Comparison of ENCODE assay signal across 16 mouse cellular contexts in genomic region chr12:19953869-19954555, GRCm38 (mm10). TPM values are rescaled to one million over a fixed set of nuclear protein-coding genes. Genes with fewer than 3 reads are reported as not detected.
DNase-seq lines count a peak whose midpoint lies in the region; ATAC-seq and TF ChIP-seq lines count a peak whose summit lies in the region.
"Not testable (repeated sequence)": the region's sequence is repeated elsewhere in the genome, so short reads cannot be mapped to it uniquely, and the experiment has no call there.
"Had no signal": no experiment of that assay in that cellular context is flagged by ENCODE, and none has a peak within 500 bp of the region (broad histone marks: within the 10 kb centered on the region; RNA-seq: fewer than 3 reads in every experiment).

Gm21863 (plus strand) TSS chr12:19954505.

- TF ChIP-seq CTCF in midbrain, postnatal 0 days (IDR thresholded peaks at IDR 0.05); stomach, postnatal 0 days (IDR thresholded peaks at IDR 0.05; ENCODE audit: low read depth): not testable (repeated sequence)

- H3K4me2 ChIP-seq in forebrain, embryonic 16.5 days (ENCODE audit: low read length); limb, embryonic 14.5 days (replicated peaks; ENCODE audit: low read depth, low read length, severe bottlenecking); midbrain, postnatal 0 days (ENCODE audit: low read depth, low read length, poor library complexity, severe bottlenecking); stomach, postnatal 0 days (replicated peaks; ENCODE audit: low read depth): not testable (repeated sequence)
- 0 out of 2 replicates have a peak within 1 kb of the TSS, but pooled peaks have one; percentile 17 for H3K4me2 ChIP-seq in intestine, embryonic 15.5 days (replicated peaks)

- H3K36me3 ChIP-seq in forebrain, embryonic 16.5 days (ENCODE audit: control insufficient read depth, insufficient read depth); hindbrain, embryonic 10.5 days; intestine, embryonic 15.5 days; limb, embryonic 14.5 days (ENCODE audit: control insufficient read depth, insufficient read depth, low read length); midbrain, postnatal 0 days (ENCODE audit: insufficient read depth, low read length); stomach, postnatal 0 days (ENCODE audit: control insufficient read depth, insufficient read depth, low read length): not testable (repeated sequence)

- peak; percentile 79 for ATAC-seq in forebrain, embryonic 16.5 days
- peak; percentile 91 for ATAC-seq in intestine, embryonic 15.5 days
- peak; percentile 50; the same call in 1 of the 2 replicates for ATAC-seq in limb, embryonic 14.5 days (ENCODE audit: low FRiP score, low read depth)
- ATAC-seq in megakaryocyte, adult 5-6 weeks (ENCODE audit: poor library complexity, severe bottlenecking) = peak; percentile 100
- ATAC-seq in midbrain, postnatal 0 days (ENCODE audit: low FRiP score) = peak; percentile 73; the same call in 1 of the 2 replicates
- peak; percentile 71 for ATAC-seq in stomach, postnatal 0 days (ENCODE audit: low FRiP score, low TSS enrichment)

- not testable (repeated sequence) for TF ChIP-seq EP300 in stomach, postnatal 0 days (optimal IDR thresholded peaks at IDR 0.05)

- H3K9me3 ChIP-seq in forebrain, embryonic 16.5 days (ENCODE audit: control insufficient read depth, low read length); intestine, embryonic 15.5 days; limb, embryonic 14.5 days (ENCODE audit: control insufficient read depth, low read length); midbrain, postnatal 0 days (ENCODE audit: low read length); stomach, postnatal 0 days (ENCODE audit: control insufficient read depth, low read length): not testable (repeated sequence)
- H3K9me3 ChIP-seq in hindbrain, embryonic 10.5 days = peaks cover 50% of the 10 kb centered on the region

- DNase-seq in embryo, embryonic 10 days (ENCODE audit: low spot score) = peak; percentile 2
- DNase-seq in hindbrain, embryonic 10.5 days (ENCODE audit: low spot score); limb, embryonic 14.5 days (ENCODE audit: low spot score); midbrain, postnatal 0 days (ENCODE audit: low spot score); stomach, postnatal 0 days (ENCODE audit: low spot score): not testable (repeated sequence)

- H3K4me3 ChIP-seq in forebrain, embryonic 16.5 days (replicated peaks; ENCODE audit: low read length); limb, embryonic 14.5 days (replicated peaks; ENCODE audit: low read length); midbrain, postnatal 0 days (ENCODE audit: low read depth, low read length); stomach, postnatal 0 days (ENCODE audit: low read depth, low read length): not testable (repeated sequence)
- peak within 1 kb of the TSS; percentile 28 for H3K4me3 ChIP-seq in hindbrain, embryonic 10.5 days
- H3K4me3 ChIP-seq in intestine, embryonic 15.5 days (replicated peaks) = 0 out of 2 replicates have a peak within 1 kb of the TSS, but pooled peaks have one; percentile 2

- not testable (repeated sequence) for H3K27ac ChIP-seq in forebrain, embryonic 16.5 days (ENCODE audit: low read length); hindbrain, embryonic 10.5 days; intestine, embryonic 15.5 days; limb, embryonic 14.5 days (replicated peaks; ENCODE audit: low read depth, low read length); midbrain, postnatal 0 days (ENCODE audit: low read depth, low read length); stomach, postnatal 0 days (replicated peaks)

- H3K4me1 ChIP-seq in forebrain, embryonic 16.5 days (replicated peaks; ENCODE audit: control insufficient read depth, insufficient read depth, low read length); hindbrain, embryonic 10.5 days (replicated peaks); intestine, embryonic 15.5 days (replicated peaks); limb, embryonic 14.5 days (ENCODE audit: control insufficient read depth, insufficient read depth, low read length); midbrain, postnatal 0 days (ENCODE audit: insufficient read depth, low read length); stomach, postnatal 0 days (replicated peaks; ENCODE audit: control insufficient read depth, insufficient read depth): not testable (repeated sequence)

- H3K9ac ChIP-seq in forebrain, embryonic 16.5 days (replicated peaks; ENCODE audit: low read depth, low read length); intestine, embryonic 15.5 days; limb, embryonic 14.5 days (ENCODE audit: low read depth, low read length, severe bottlenecking); midbrain, postnatal 0 days (replicated peaks; ENCODE audit: low read length, poor library complexity, severe bottlenecking); stomach, postnatal 0 days (ENCODE audit: low read length): not testable (repeated sequence)

- not testable (repeated sequence) for TF ChIP-seq POLR2A in limb, embryonic 14.5 days (IDR thresholded peaks at IDR 0.05; ENCODE audit: borderline replicate concordance, extremely low read depth, insufficient read depth, insufficient read length)

- WGBS in forebrain, embryonic 16.5 days = 27% methylated on average over 53 of the region's 75 CpGs
- WGBS in hindbrain, embryonic 10.5 days = 21% methylated on average over 75 of the region's 75 CpGs
- 18% methylated on average over 71 of the region's 75 CpGs for WGBS in intestine, embryonic 15.5 days
- 13% methylated on average over 24 of the region's 75 CpGs for WGBS in limb, embryonic 14.5 days
- WGBS in midbrain, postnatal 0 days = 30% methylated on average over 37 of the region's 75 CpGs
- WGBS in stomach, postnatal 0 days = 20% methylated on average over 51 of the region's 75 CpGs

- not testable (repeated sequence) for H3K27me3 ChIP-seq in forebrain, embryonic 16.5 days (replicated peaks; ENCODE audit: control insufficient read depth, insufficient read depth, low read length); hindbrain, embryonic 10.5 days (ENCODE audit: insufficient read depth, poor library complexity, severe bottlenecking); intestine, embryonic 15.5 days (replicated peaks); limb, embryonic 14.5 days (ENCODE audit: control insufficient read depth, insufficient read depth, low read length); midbrain, postnatal 0 days (ENCODE audit: insufficient read depth, low read length); stomach, postnatal 0 days (ENCODE audit: control insufficient read depth, insufficient read depth, low read length)

RNA-seq across cellular contexts. Expression of gene Gm21863, which starts in this region (rescaled TPM):
- polyA plus RNA-seq in forebrain, embryonic 16.5 days (2015; fragmentation: Nextera tagmentation; extraction: Ambion mirVana) = not detected in 2 replicates
- polyA plus RNA-seq in hindbrain, embryonic 10.5 days (2016; fragmentation: Nextera tagmentation; extraction: Ambion mirVana) = not detected in 2 replicates
- polyA plus RNA-seq in intestine, embryonic 15.5 days (2015; fragmentation: Nextera tagmentation; extraction: Ambion mirVana) = not detected in 2 replicates
- polyA plus RNA-seq in limb, embryonic 14.5 days (2012; rRNA removed) = not detected in 2 replicates
- polyA plus RNA-seq in limb, embryonic 14.5 days (2014; fragmentation: Nextera tagmentation; extraction: Ambion mirVana) = not detected in 2 replicates
- total RNA-seq in megakaryocyte, adult 5-6 weeks (2015) = not detected in 2 replicates
- not detected in 2 replicates for total RNA-seq in megakaryocyte, adult 5-6 weeks (2017)
- not detected in 2 replicates for total RNA-seq in midbrain, postnatal 0 days (2014; rRNA removed)
- not detected in 2 replicates for polyA plus RNA-seq in midbrain, postnatal 0 days (2015; fragmentation: Nextera tagmentation; extraction: Ambion mirVana)
- not detected in 2 replicates for polyA plus RNA-seq in stomach, postnatal 0 days (2015; fragmentation: Nextera tagmentation; extraction: Ambion mirVana)
- total RNA-seq: adrenal gland, postnatal 25 days; gastrocnemius, postnatal 10 days; layer of hippocampus, postnatal 25 days; left cerebral cortex, postnatal 36 days; monocyte, adult 5-6 weeks had no signal
- polyA plus RNA-seq: C2C12; forebrain, embryonic 10.5 days; thymus, postnatal 0 days had no signal

Comparison
In these comparisons a context has a peak if more than half of its experiments do, and no peak if none do; other contexts are left out.
1. Peak in ATAC-seq in forebrain, embryonic 16.5 days; RNA of the gene not detected or under 1 TPM.
2. Peak in ATAC-seq, H3K4me3 ChIP-seq and H3K4me2 ChIP-seq in intestine, embryonic 15.5 days; RNA of the gene not detected or under 1 TPM.
3. Peak in ATAC-seq in limb, embryonic 14.5 days; RNA of the gene not detected or under 1 TPM.
4. Peak in ATAC-seq in megakaryocyte, adult 5-6 weeks; RNA of the gene not detected or under 1 TPM.
5. Peak in ATAC-seq in midbrain, postnatal 0 days; RNA of the gene not detected or under 1 TPM.
6. Peak in ATAC-seq in stomach, postnatal 0 days; RNA of the gene not detected or under 1 TPM.
7. ATAC-seq: peak in every context shown above with its lines; median percentile 100 in megakaryocyte, adult 5-6 weeks; 91 in intestine, embryonic 15.5 days; 79 in forebrain, embryonic 16.5 days; 73 in midbrain, postnatal 0 days; 71 in stomach, postnatal 0 days; 50 in limb, embryonic 14.5 days.